8 mouse cellular contexts compared by ENCODE assay signal in genomic region chr11:17052476-17053049, GRCm38 (mm10). TPM values are rescaled to one million over a fixed set of nuclear protein-coding genes. Genes with fewer than 3 reads are reported as not detected.
DNase-seq lines count a peak whose midpoint lies in the region; ATAC-seq and TF ChIP-seq lines count a peak whose summit lies in the region.

No protein-coding gene starts in this region.

- peak overlapping the region; percentile 86 for H3K4me2 ChIP-seq in embryonic facial prominence, embryonic 12.5 days (replicated peaks)
- H3K4me2 ChIP-seq in hindbrain, embryonic 11.5 days (replicated peaks; ENCODE audit: low read depth, low read length) = peak overlapping the region; percentile 76
- peak overlapping the region; percentile 64 for H3K4me2 ChIP-seq in limb, embryonic 15.5 days

- H3K27ac ChIP-seq in thymus, adult 2 months (ENCODE audit: control insufficient read depth, insufficient read depth, low read length) = no peak overlapping the region
- H3K27ac ChIP-seq in embryonic facial prominence, embryonic 12.5 days = no peak overlapping the region
- peak overlapping the region; percentile 63; the same call in 1 of the 2 replicates for H3K27ac ChIP-seq in hindbrain, embryonic 11.5 days (ENCODE audit: low read depth, low read length)
- H3K27ac ChIP-seq in limb, embryonic 15.5 days = no peak overlapping the region

- no peak for TF ChIP-seq CTCF in thymus, adult 2 months (IDR thresholded peaks at IDR 0.05; ENCODE audit: borderline replicate concordance, control insufficient read depth, extremely low read depth, insufficient read depth, low read length, poor library complexity)

- H3K9ac ChIP-seq in embryonic facial prominence, embryonic 12.5 days = peak overlapping the region; percentile 54
- H3K9ac ChIP-seq in hindbrain, embryonic 11.5 days (ENCODE audit: low read depth, low read length) = peak overlapping the region; percentile 71
- peak overlapping the region; percentile 43 for H3K9ac ChIP-seq in limb, embryonic 15.5 days

- H3K9me3 ChIP-seq in embryonic facial prominence, embryonic 12.5 days = no peaks in the 10 kb centered on the region
- H3K9me3 ChIP-seq in hindbrain, embryonic 11.5 days (ENCODE audit: control insufficient read depth, low read length) = no peaks in the 10 kb centered on the region
- no peaks in the 10 kb centered on the region for H3K9me3 ChIP-seq in limb, embryonic 15.5 days

- TF ChIP-seq POLR2A in thymus, adult 2 months (IDR thresholded peaks at IDR 0.05; ENCODE audit: control insufficient read depth, extremely low read depth, insufficient read depth, low read length, poor library complexity) = no peak

- H3K36me3 ChIP-seq in thymus, adult 2 months (ENCODE audit: control insufficient read depth, insufficient read depth, low read length) = no peaks in the 10 kb centered on the region
- H3K36me3 ChIP-seq in embryonic facial prominence, embryonic 12.5 days = no peaks in the 10 kb centered on the region
- no peaks in the 10 kb centered on the region for H3K36me3 ChIP-seq in hindbrain, embryonic 11.5 days (ENCODE audit: control insufficient read depth, insufficient read depth, low read length)
- H3K36me3 ChIP-seq in limb, embryonic 15.5 days = no peaks in the 10 kb centered on the region

- no peak; the same call in 1 of the 2 replicates for ATAC-seq in embryonic facial prominence, embryonic 12.5 days (ENCODE audit: insufficient number of reproducible peaks, insufficient read depth, low FRiP score, low TSS enrichment)
- ATAC-seq in hindbrain, embryonic 11.5 days (ENCODE audit: low FRiP score) = no peak
- no peak for ATAC-seq in limb, embryonic 15.5 days (ENCODE audit: insufficient number of reproducible peaks, low FRiP score, low TSS enrichment, low read depth)

- peak overlapping the region; percentile 33 for H3K4me3 ChIP-seq in thymus, adult 2 months (ENCODE audit: control insufficient read depth, insufficient read depth, low read length)
- H3K4me3 ChIP-seq in embryonic facial prominence, embryonic 12.5 days = peak overlapping the region; percentile 58
- peak overlapping the region; percentile 62 for H3K4me3 ChIP-seq in hindbrain, embryonic 11.5 days (ENCODE audit: low read depth, low read length)
- peak overlapping the region; percentile 47 for H3K4me3 ChIP-seq in limb, embryonic 15.5 days

- 39% methylated on average over 6 of the region's 6 CpGs for WGBS in thymus, adult 2 months
- 17% methylated on average over 6 of the region's 6 CpGs for WGBS in embryonic facial prominence, embryonic 12.5 days
- WGBS in hindbrain, embryonic 11.5 days = 17% methylated on average over 6 of the region's 6 CpGs
- WGBS in limb, embryonic 15.5 days = 15% methylated on average over 6 of the region's 6 CpGs

- H3K27me3 ChIP-seq in thymus, adult 2 months (ENCODE audit: control insufficient read depth, insufficient read depth, low read length) = no peaks in the 10 kb centered on the region; the same call in 1 of the 2 replicates
- H3K27me3 ChIP-seq in embryonic facial prominence, embryonic 12.5 days = no peaks in the 10 kb centered on the region
- no peaks in the 10 kb centered on the region for H3K27me3 ChIP-seq in hindbrain, embryonic 11.5 days (ENCODE audit: control insufficient read depth, insufficient read depth, low read length)
- H3K27me3 ChIP-seq in limb, embryonic 15.5 days = no peaks in the 10 kb centered on the region

- DNase-seq in thymus, adult 2 months = no peak
- DNase-seq in thymus, postnatal 4 days = no peak
- DNase-seq in hindbrain, embryonic 11.5 days (ENCODE audit: low spot score) = peak; percentile 41
- peak; percentile 61 for DNase-seq in retina, postnatal 1 day
- no peak for DNase-seq in adrenal gland, postnatal 10 days
- no peak for DNase-seq in thymus, postnatal 10 days (ENCODE audit: low spot score in 2 of 2)

- H3K4me1 ChIP-seq in thymus, adult 2 months (replicated peaks; ENCODE audit: control insufficient read depth, insufficient read depth, low read length) = peaks cover 10% of the 10 kb centered on the region
- peaks cover 11% of the 10 kb centered on the region; the same call in 1 of the 2 replicates for H3K4me1 ChIP-seq in embryonic facial prominence, embryonic 12.5 days
- 0 out of 2 replicates have a peak, but pooled peaks cover 3% of the 10 kb centered on the region for H3K4me1 ChIP-seq in hindbrain, embryonic 11.5 days (replicated peaks; ENCODE audit: control insufficient read depth, insufficient read depth, low read length)
- H3K4me1 ChIP-seq in limb, embryonic 15.5 days = peaks cover 17% of the 10 kb centered on the region; the same call in 1 of the 2 replicates

RNA-seq across cellular contexts. Expression of gene Plek, which starts 0.4 kb away (rescaled TPM):
- polyA plus RNA-seq in thymus, adult 2 months (2012; rRNA removed) = 2.2 and 2.9 TPM in 2 replicates
- polyA plus RNA-seq in embryonic facial prominence, embryonic 12.5 days (2016; fragmentation: Nextera tagmentation; extraction: Ambion mirVana) = 4.2 and 4.4 TPM in 2 replicates
- 7.2 and 7.8 TPM in 2 replicates for polyA plus RNA-seq in hindbrain, embryonic 11.5 days (2014; fragmentation: Nextera tagmentation; extraction: Ambion mirVana)
- polyA plus RNA-seq in limb, embryonic 15.5 days (2015; fragmentation: Nextera tagmentation; extraction: Ambion mirVana) = 3.4 and 3.9 TPM in 2 replicates
- 1 to 10 TPM; 4.8 to 5.4 TPM for total RNA-seq in adrenal gland, postnatal 10 days (2021)

RNA-seq across cellular contexts. Expression of gene Cnrip1, which starts 1.2 kb away (rescaled TPM):
- polyA plus RNA-seq in thymus, adult 2 months (2012; rRNA removed) = 3.3 and 4.4 TPM in 2 replicates
- 23.1 and 23.7 TPM in 2 replicates for polyA plus RNA-seq in embryonic facial prominence, embryonic 12.5 days (2016; fragmentation: Nextera tagmentation; extraction: Ambion mirVana)
- polyA plus RNA-seq in hindbrain, embryonic 11.5 days (2014; fragmentation: Nextera tagmentation; extraction: Ambion mirVana) = 26.6 and 27.6 TPM in 2 replicates
- polyA plus RNA-seq in limb, embryonic 15.5 days (2015; fragmentation: Nextera tagmentation; extraction: Ambion mirVana) = 20.8 and 22.0 TPM in 2 replicates
- 10 to 100 TPM; 16.1 to 22.2 TPM for total RNA-seq in adrenal gland, postnatal 10 days (2021)

Comparison
In these comparisons a context has a peak if more than half of its experiments do, and no peak if none do; other contexts are left out.
1. DNase-seq: peak in hindbrain, embryonic 11.5 days (single experiment) and retina, postnatal 1 day (single experiment); none in thymus, adult 2 months (single experiment), thymus, postnatal 4 days (single experiment), adrenal gland, postnatal 10 days (single experiment) and thymus, postnatal 10 days (0 of 2).
2. Peak in every context shown above with its lines, with median percentiles within 50 percentile points of each other: H3K4me3 ChIP-seq, H3K4me2 ChIP-seq and H3K9ac ChIP-seq.